Mouse (Mus musculus) midbrain, embryonic 16.5 days (tissue): ENCODE results near the gene Usp20. TPM values are rescaled to one million over a fixed set of nuclear protein-coding genes. Genes with fewer than 3 reads are reported as not detected.

ENCODE experiments used
- polyA plus RNA-seq: library from polyadenylated mRNA; unstranded; fragments of >200 nt; fragmentation: Nextera tagmentation; extraction: Ambion mirVana; gene quantifications from 2 replicates; pipeline ENCODE4 v1.2.1, GENCODE M21; 2015

The Usp20 gene
- polyA plus RNA-seq, 1 experiment from 2014 or later: 49.2 TPM

Other genes with a start within 250 kb of the Usp20 start
- 0.99 and 2.1 TPM in 2 replicates for gene 1700001O22Rik, start 178.6 kb upstream of the Usp20 start, polyA plus RNA-seq
- 105 and 109 TPM in 2 replicates for gene Ntmt1, start 174.5 kb upstream of the Usp20 start, polyA plus RNA-seq
- 41.7 and 48.0 TPM in 2 replicates for gene Asb6, start 151.9 kb upstream of the Usp20 start, polyA plus RNA-seq
- gene Prrx2, start 147.3 kb upstream of the Usp20 start, polyA plus RNA-seq: 1.8 and 2.4 TPM in 2 replicates
- gene Ptges, start 52.4 kb upstream of the Usp20 start, polyA plus RNA-seq: 5.1 and 5.2 TPM in 2 replicates
- 18.2 and 18.3 TPM in 2 replicates for gene Tor1b, start 29.3 kb upstream of the Usp20 start, polyA plus RNA-seq
- gene Tor1a, start 14.3 kb upstream of the Usp20 start, polyA plus RNA-seq: 97.5 and 106 TPM in 2 replicates
- gene BC005624, start 78 bp upstream of the Usp20 start, polyA plus RNA-seq: 93.8 and 95.3 TPM in 2 replicates
- gene Fnbp1, start 159.7 kb downstream of the Usp20 start, polyA plus RNA-seq: 31.5 and 33.2 TPM in 2 replicates
- 34.9 and 43.6 TPM in 2 replicates for gene Gpr107, start 170.0 kb downstream of the Usp20 start, polyA plus RNA-seq